Mouse (Mus musculus) urinary bladder, postnatal 25 days (tissue): ENCODE measurements around the gene Chchd5.

ENCODE experiments used
- DNase-seq: peaks from one replicate; pipeline ENCODE4 v3.0.0; 2022; ENCODE audit warnings: low spot score

The Chchd5 gene

GRCm38 (mm10) chr2:129129412-129129929 lies at the start of gene Chchd5:
Chchd5 (plus strand) TSS chr2:129129700.
- peak; percentile 67 for DNase-seq

DNA sequence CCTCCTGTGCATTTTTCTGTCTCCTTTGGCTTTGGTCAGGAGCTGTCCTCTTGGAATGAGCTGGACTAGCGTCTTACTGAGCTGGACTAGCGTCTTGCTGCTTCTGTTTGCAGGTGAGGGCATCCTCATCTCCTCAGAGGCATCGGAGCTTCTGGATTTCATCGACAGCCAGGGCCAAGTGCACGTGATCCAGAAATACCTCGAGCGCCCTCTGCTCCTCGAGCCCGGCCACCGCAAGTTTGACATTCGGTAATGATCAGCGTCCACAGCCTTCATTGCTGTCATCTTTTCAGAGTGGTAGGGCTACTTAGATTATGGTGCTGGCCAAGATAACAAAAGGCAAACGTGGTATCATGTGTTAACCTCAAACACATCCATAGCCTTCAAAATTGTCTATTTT lies 48.4 kb upstream of the Chchd5 start:
- no peak for DNase-seq

GRCm38 (mm10) chr2:129083514-129083913 lies 46.0 kb upstream of the Chchd5 start:
- no peak for DNase-seq

DNA sequence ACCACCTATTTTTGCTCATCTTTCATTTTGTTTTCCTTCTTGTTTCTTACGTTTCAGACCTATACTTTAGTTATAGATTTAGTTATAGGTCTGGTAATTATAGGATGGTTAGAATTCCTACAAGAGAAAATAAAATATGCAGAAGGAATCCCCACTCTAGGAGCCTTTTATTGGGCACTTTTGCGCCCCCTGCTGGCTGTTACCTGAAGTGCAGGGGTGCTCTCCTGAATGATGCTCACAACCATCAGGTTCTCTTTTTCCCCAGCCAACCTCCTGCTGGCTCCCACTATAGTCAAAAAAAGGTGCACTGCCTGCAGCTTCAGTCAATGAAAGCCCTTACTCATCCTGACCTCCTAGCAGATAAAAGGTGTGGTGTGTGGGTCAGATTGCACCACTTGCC lies 44.5 kb upstream of the Chchd5 start:
- DNase-seq: no peak

DNA sequence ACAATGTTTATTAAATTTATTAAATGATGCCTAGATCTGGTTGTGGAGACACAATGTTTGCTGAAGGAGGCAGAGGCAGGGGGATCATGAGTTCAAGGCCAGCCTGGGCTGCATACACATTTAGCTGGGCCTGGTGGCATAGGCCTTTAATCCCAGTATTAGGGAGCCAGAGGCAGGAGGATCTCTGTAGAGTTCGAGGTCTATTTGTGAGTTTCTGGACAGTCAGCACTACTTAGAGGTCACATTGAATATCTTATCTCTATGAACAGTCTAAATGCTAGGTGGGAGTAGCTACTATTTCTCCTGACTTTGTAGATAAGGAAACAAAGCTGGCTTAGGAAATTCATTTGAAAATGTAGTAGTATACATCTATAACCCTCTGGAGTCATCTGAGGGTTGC lies 42.0 kb upstream of the Chchd5 start:
- DNase-seq: no peak

DNA sequence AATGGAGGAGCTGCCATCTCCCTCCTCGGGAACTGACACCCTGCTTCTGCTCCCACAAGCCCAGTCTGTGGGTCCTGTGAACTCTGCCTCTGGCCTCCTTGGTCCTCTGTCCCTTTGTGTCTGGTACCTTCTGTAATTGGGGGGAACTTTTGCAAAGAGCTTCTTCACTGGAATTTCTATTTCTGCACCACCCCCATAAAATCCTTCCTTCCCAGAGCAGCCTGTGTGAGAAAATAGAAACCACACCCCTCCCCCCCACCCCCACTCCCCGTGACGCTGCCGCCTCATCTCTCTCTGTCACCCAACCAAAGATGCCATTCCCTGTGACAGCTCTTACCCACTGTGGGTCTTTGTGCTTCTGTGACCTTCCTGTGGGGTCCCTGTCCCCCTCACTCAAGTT lies 39.1 kb upstream of the Chchd5 start:
- DNase-seq: no peak

GRCm38 (mm10) chr2:129092810-129093209 lies 36.7 kb upstream of the Chchd5 start:
- DNase-seq: no peak

GRCm38 (mm10) chr2:129093926-129094724 lies 35.4 kb upstream of the Chchd5 start:
- DNase-seq: no peak

- peak; percentile 76 for DNase-seq
These were observed 28.7 kb upstream of the Chchd5 start, which contains the start of gene Polr1b for GRCm38 (mm10) chr2:129100784-129101310. Polr1b (plus strand) TSS chr2:129100995.

DNA sequence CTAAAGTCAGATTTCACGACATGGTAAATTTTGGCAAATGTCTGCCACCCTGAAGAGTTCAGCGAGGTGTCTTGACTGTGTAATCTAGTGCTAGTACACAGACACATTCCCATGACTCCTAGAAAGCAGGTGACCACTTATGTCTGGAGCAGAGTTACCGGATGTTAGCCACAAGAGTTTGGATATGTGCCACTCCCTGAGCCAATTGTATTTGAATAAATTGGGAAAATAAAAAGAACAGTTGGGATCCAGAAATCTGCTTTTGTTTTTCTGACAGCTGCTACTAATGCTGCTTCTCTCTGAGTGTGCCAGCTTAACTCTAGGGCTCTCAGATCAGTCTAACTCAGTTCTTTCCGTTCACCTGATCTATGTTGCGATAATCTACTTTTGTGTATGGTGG lies 16.6 kb upstream of the Chchd5 start:
- DNase-seq: no peak

DNA sequence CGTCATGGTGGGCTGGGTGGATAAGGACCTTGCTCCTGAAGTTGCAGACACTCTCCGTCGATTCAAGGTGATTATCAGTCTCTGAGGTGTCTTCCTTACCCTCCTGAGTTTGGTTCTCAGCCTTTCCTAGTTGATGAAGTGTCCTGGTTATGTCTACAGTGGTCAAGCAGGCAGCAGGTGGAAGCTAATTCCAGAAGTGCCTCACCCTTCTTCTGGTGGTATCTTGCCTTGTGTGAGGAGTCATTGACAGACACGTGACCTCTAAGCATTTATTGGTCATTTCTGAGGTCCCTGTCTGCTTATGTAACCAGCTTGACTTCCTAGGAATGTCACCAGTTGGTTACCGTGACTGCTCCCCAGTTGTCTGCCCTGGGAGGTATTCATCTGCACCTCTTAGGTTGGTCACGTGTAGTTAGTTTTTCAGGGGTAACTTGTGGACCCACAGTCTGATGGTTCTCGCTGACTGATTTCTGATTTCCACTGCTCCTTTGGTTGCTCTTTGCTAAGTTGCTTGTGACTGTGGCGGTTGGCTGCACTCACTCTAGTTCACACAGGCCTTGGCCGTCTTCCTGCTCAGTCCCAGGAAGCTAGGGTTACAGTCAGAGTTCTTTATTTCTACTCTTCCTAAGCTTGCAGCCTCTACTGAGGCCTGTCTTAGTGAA lies 13.7 kb upstream of the Chchd5 start:
- DNase-seq: no peak

DNA sequence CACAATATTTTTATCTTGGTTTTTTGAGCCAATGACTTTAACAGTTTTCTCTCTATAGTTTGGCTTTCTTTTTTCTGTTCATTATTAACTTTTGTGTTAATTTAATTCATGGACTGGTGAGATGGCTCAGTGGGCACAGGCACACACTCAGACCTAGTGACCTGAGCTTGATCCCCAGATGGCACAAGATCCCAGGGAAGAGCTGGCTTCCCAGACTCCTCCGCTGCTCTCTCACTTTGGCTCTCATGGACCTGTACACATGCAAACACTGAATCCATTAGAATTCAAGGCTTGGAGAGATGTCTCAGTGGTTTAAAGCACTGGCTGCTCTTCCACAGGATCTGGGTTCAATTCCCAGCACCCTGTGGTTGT lies 13.1 kb upstream of the Chchd5 start:
- no peak for DNase-seq

- DNase-seq: no peak
These were observed 11.4 kb upstream of the Chchd5 start for GRCm38 (mm10) chr2:129118061-129118460.

GRCm38 (mm10) chr2:129121986-129122385 lies 7.5 kb upstream of the Chchd5 start:
- no peak for DNase-seq

DNA sequence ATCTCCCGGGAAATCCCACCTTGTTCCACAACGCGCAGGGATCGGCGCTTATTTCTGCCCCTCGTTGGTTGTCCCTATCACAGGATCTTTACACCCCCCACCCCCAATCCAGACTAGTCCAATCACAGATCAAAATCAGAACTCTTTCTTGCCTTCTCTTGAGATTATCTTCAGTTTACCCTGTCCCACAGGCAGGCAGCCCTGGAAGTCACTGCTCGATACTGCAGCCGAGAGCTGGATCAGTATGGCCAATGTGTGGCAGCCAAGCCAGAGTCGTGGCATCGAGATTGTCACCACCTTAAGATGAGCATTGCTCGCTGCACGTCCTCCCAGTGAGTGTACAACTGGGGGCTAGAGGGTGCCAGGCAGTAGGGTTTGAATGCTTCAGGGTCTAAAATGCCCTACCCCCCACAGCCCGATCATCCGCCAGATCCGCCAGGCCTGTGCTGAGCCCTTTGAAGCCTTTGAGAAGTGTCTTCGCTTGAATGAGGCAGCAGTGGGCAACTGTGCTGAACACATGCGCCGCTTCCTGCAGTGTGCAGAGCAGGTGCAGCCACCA lies 566 bp downstream of the Chchd5 start:
- peak; percentile 25 for DNase-seq

DNA sequence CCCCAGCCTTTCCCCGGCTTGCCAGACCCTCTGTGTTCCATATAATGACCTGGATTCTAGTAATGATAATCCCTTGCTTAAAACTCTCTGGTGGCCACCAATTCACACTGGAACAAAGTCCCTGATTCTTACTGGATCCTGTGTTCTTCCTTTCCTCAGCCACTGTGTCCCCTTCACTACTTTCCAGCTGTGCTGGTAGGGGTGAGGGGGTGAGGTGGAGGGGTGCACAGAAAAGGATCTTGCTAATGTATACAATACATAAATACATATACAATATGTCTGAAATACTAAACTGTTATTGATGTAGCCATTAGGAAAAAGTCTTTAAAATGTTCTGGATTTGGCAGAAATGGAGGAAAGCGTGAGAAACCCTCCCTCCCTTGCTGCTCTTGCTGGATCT lies 1.3 kb downstream of the Chchd5 start:
- no peak for DNase-seq

- no peak for DNase-seq
These were observed 2.7 kb downstream of the Chchd5 start for GRCm38 (mm10) chr2:129132231-129132630.

DNA sequence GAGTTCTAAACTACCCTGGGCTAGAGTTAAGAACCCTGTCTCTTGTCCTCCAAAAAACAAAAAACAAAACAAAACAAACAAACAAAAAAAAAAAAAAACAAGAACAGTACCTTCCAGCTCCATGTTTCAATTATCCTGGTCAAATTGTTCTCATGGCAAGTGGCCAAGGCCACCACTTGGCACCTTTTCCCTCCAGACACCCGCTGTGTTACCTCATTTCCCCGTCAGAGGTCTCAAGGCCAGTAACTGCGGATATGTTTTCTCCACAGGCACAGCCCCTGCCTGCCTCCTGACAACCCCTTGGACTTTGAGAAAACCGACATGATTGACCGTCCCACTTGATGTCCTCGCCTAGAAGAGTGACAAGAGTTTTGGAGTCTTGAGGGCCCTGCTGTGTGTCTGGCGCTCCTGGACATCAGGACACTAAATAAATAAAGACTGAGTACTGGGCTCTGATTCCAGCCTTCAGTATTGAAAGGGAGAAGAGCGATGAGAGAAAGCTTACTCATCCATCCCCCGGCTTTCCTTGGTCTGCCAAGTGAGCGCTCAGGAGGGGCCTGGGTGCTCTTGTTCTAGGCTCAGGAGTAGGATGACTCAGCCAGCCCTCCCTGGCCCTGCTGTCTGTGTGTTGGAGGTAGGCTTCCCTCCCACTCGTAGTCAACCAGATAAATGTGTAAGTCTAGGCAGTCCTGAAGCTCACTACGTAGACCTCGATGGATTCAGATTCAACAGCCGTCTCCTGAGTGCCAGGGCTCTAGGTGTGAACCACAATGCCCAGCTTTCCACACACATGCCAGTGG lies 3.7 kb downstream of the Chchd5 start:
- DNase-seq: no peak

GRCm38 (mm10) chr2:129139906-129140305 lies 10.4 kb downstream of the Chchd5 start:
- DNase-seq: no peak

GRCm38 (mm10) chr2:129148836-129149235 lies 19.3 kb downstream of the Chchd5 start:
- no peak for DNase-seq

- DNase-seq: no peak
These were observed 20.9 kb downstream of the Chchd5 start for GRCm38 (mm10) chr2:129150386-129150785.

- no peak for DNase-seq
These were observed 21.6 kb downstream of the Chchd5 start for GRCm38 (mm10) chr2:129151111-129151510.
